Mouse (Mus musculus): ENCODE measurements around the gene Nsun3. TPM values are rescaled to one million over a fixed set of nuclear protein-coding genes. Genes with fewer than 3 reads are reported as not detected.

Gene Nsun3
- polyA plus RNA-seq, 1 experiment from 2014 or later = 10.0 TPM

GRCm38 (mm10) chr16:62810855-62811254 lies 24.2 kb upstream of the Nsun3 start:
- no peaks in the 10 kb centered on the region for H3K4me1 ChIP-seq (ENCODE audit: control insufficient read depth, insufficient read depth, low read length)
- H3K4me3 ChIP-seq (ENCODE audit: low read depth, low read length) = no peak overlapping the region
- no peak overlapping the region for H3K4me2 ChIP-seq (ENCODE audit: low read length)
- no peaks in the 10 kb centered on the region for H3K36me3 ChIP-seq (ENCODE audit: control insufficient read depth, insufficient read depth, low read length)
- no peak overlapping the region for H3K9ac ChIP-seq (ENCODE audit: low read depth, low read length)
- WGBS = 90% methylated on average over 4 of the region's 4 CpGs
- no peaks in the 10 kb centered on the region for H3K9me3 ChIP-seq (replicated peaks; ENCODE audit: control insufficient read depth, low read length, poor library complexity, severe bottlenecking)
- H3K27ac ChIP-seq (ENCODE audit: low read length) = no peak overlapping the region
- no peak for ATAC-seq
- no peaks in the 10 kb centered on the region for H3K27me3 ChIP-seq (ENCODE audit: control insufficient read depth, insufficient read depth, low read depth, low read length)

- H3K4me2 ChIP-seq (ENCODE audit: low read length) = no peak overlapping the region
- 64% methylated on average over 8 of the region's 8 CpGs for WGBS
- H3K27ac ChIP-seq (ENCODE audit: low read length) = no peak overlapping the region
- H3K9ac ChIP-seq (ENCODE audit: low read depth, low read length) = no peak overlapping the region
- H3K27me3 ChIP-seq (ENCODE audit: control insufficient read depth, insufficient read depth, low read depth, low read length) = no peaks in the 10 kb centered on the region
- 0 out of 2 replicates have a peak, but pooled peaks cover 2% of the 10 kb centered on the region for H3K36me3 ChIP-seq (ENCODE audit: control insufficient read depth, insufficient read depth, low read length)
- ATAC-seq = no peak
- no peaks in the 10 kb centered on the region for H3K9me3 ChIP-seq (replicated peaks; ENCODE audit: control insufficient read depth, low read length, poor library complexity, severe bottlenecking)
- H3K4me1 ChIP-seq (ENCODE audit: control insufficient read depth, insufficient read depth, low read length) = no peaks in the 10 kb centered on the region
- H3K4me3 ChIP-seq (ENCODE audit: low read depth, low read length) = no peak overlapping the region
Observed at GRCm38 (mm10) chr16:62807249-62807979, 20.8 kb upstream of the Nsun3 start.

- no peak for ATAC-seq
- H3K4me1 ChIP-seq (ENCODE audit: control insufficient read depth, insufficient read depth, low read length) = no peaks in the 10 kb centered on the region
- H3K36me3 ChIP-seq (ENCODE audit: control insufficient read depth, insufficient read depth, low read length) = peaks cover 9% of the 10 kb centered on the region; the same call in 1 of the 2 replicates
- H3K9me3 ChIP-seq (replicated peaks; ENCODE audit: control insufficient read depth, low read length, poor library complexity, severe bottlenecking) = no peaks in the 10 kb centered on the region
- 93% methylated on average over 3 of the region's 3 CpGs for WGBS
- H3K4me2 ChIP-seq (ENCODE audit: low read length) = no peak overlapping the region
- H3K4me3 ChIP-seq (ENCODE audit: low read depth, low read length) = no peak overlapping the region
- no peak overlapping the region for H3K27ac ChIP-seq (ENCODE audit: low read length)
- no peak overlapping the region for H3K9ac ChIP-seq (ENCODE audit: low read depth, low read length)
- H3K27me3 ChIP-seq (ENCODE audit: control insufficient read depth, insufficient read depth, low read depth, low read length) = no peaks in the 10 kb centered on the region
Observed at GRCm38 (mm10) chr16:62804621-62805020, 18.0 kb upstream of the Nsun3 start.

- H3K27ac ChIP-seq (ENCODE audit: low read length) = no peak overlapping the region
- no peak overlapping the region for H3K4me3 ChIP-seq (ENCODE audit: low read depth, low read length)
- whole genome bisulfite sequencing = 86% methylated on average over 3 of the region's 3 CpGs
- no peaks in the 10 kb centered on the region for H3K4me1 ChIP-seq (ENCODE audit: control insufficient read depth, insufficient read depth, low read length)
- no peaks in the 10 kb centered on the region for H3K27me3 ChIP-seq (ENCODE audit: control insufficient read depth, insufficient read depth, low read depth, low read length)
- no peak overlapping the region for H3K4me2 ChIP-seq (ENCODE audit: low read length)
- ATAC-seq = no peak
- H3K9ac ChIP-seq (ENCODE audit: low read depth, low read length) = no peak overlapping the region
- no peaks in the 10 kb centered on the region for H3K9me3 ChIP-seq (replicated peaks; ENCODE audit: control insufficient read depth, low read length, poor library complexity, severe bottlenecking)
- peaks cover 13% of the 10 kb centered on the region for H3K36me3 ChIP-seq (ENCODE audit: control insufficient read depth, insufficient read depth, low read length)
Observed at GRCm38 (mm10) chr16:62799839-62800238, 13.2 kb upstream of the Nsun3 start.

GRCm38 (mm10) chr16:62799426-62799825 lies 12.8 kb upstream of the Nsun3 start:
- no peak overlapping the region for H3K27ac ChIP-seq (ENCODE audit: low read length)
- H3K4me2 ChIP-seq (ENCODE audit: low read length) = no peak overlapping the region
- H3K4me3 ChIP-seq (ENCODE audit: low read depth, low read length) = no peak overlapping the region
- H3K4me1 ChIP-seq (ENCODE audit: control insufficient read depth, insufficient read depth, low read length) = no peaks in the 10 kb centered on the region
- no peak overlapping the region for H3K9ac ChIP-seq (ENCODE audit: low read depth, low read length)
- H3K9me3 ChIP-seq (replicated peaks; ENCODE audit: control insufficient read depth, low read length, poor library complexity, severe bottlenecking) = no peaks in the 10 kb centered on the region
- no peak for ATAC-seq
- H3K27me3 ChIP-seq (ENCODE audit: control insufficient read depth, insufficient read depth, low read depth, low read length) = no peaks in the 10 kb centered on the region
- H3K36me3 ChIP-seq (ENCODE audit: control insufficient read depth, insufficient read depth, low read length) = peaks cover 13% of the 10 kb centered on the region
- WGBS = 88% methylated on average over 4 of the region's 4 CpGs

- H3K36me3 ChIP-seq (ENCODE audit: control insufficient read depth, insufficient read depth, low read length) = peaks cover 13% of the 10 kb centered on the region
- no peak overlapping the region for H3K4me2 ChIP-seq (ENCODE audit: low read length)
- no peak overlapping the region for H3K4me3 ChIP-seq (ENCODE audit: low read depth, low read length)
- 93% methylated on average over 3 of the region's 3 CpGs for WGBS
- no peak overlapping the region for H3K27ac ChIP-seq (ENCODE audit: low read length)
- H3K27me3 ChIP-seq (ENCODE audit: control insufficient read depth, insufficient read depth, low read depth, low read length) = no peaks in the 10 kb centered on the region
- H3K9me3 ChIP-seq (replicated peaks; ENCODE audit: control insufficient read depth, low read length, poor library complexity, severe bottlenecking) = no peaks in the 10 kb centered on the region
- ATAC-seq = no peak
- no peak overlapping the region for H3K9ac ChIP-seq (ENCODE audit: low read depth, low read length)
- H3K4me1 ChIP-seq (ENCODE audit: control insufficient read depth, insufficient read depth, low read length) = no peaks in the 10 kb centered on the region
Observed at GRCm38 (mm10) chr16:62798808-62799207, 12.2 kb upstream of the Nsun3 start.

- H3K27ac ChIP-seq (ENCODE audit: low read length) = no peak overlapping the region
- WGBS = 86% methylated on average over 1 of the region's 1 CpGs
- H3K9me3 ChIP-seq (replicated peaks; ENCODE audit: control insufficient read depth, low read length, poor library complexity, severe bottlenecking) = no peaks in the 10 kb centered on the region
- no peak overlapping the region for H3K4me2 ChIP-seq (ENCODE audit: low read length)
- no peak for ATAC-seq
- H3K4me3 ChIP-seq (ENCODE audit: low read depth, low read length) = no peak overlapping the region
- no peaks in the 10 kb centered on the region for H3K27me3 ChIP-seq (ENCODE audit: control insufficient read depth, insufficient read depth, low read depth, low read length)
- peaks cover 9% of the 10 kb centered on the region; the same call in 1 of the 2 replicates for H3K36me3 ChIP-seq (ENCODE audit: control insufficient read depth, insufficient read depth, low read length)
- H3K9ac ChIP-seq (ENCODE audit: low read depth, low read length) = no peak overlapping the region
- H3K4me1 ChIP-seq (ENCODE audit: control insufficient read depth, insufficient read depth, low read length) = no peaks in the 10 kb centered on the region
Observed at GRCm38 (mm10) chr16:62796608-62797007, 10.0 kb upstream of the Nsun3 start.

GRCm38 (mm10) chr16:62782229-62782628 lies 4.4 kb downstream of the Nsun3 start:
- H3K4me3 ChIP-seq (ENCODE audit: low read depth, low read length) = no peak overlapping the region
- no peak overlapping the region for H3K4me2 ChIP-seq (ENCODE audit: low read length)
- H3K9me3 ChIP-seq (replicated peaks; ENCODE audit: control insufficient read depth, low read length, poor library complexity, severe bottlenecking) = no peaks in the 10 kb centered on the region
- H3K9ac ChIP-seq (ENCODE audit: low read depth, low read length) = no peak overlapping the region
- 67% methylated on average over 5 of the region's 5 CpGs for WGBS
- H3K36me3 ChIP-seq (ENCODE audit: control insufficient read depth, insufficient read depth, low read length) = no peaks in the 10 kb centered on the region
- H3K27ac ChIP-seq (ENCODE audit: low read length) = no peak overlapping the region
- peaks cover 22% of the 10 kb centered on the region for H3K4me1 ChIP-seq (ENCODE audit: control insufficient read depth, insufficient read depth, low read length)
- no peaks in the 10 kb centered on the region for H3K27me3 ChIP-seq (ENCODE audit: control insufficient read depth, insufficient read depth, low read depth, low read length)
- no peak for ATAC-seq

- no peaks in the 10 kb centered on the region for H3K9me3 ChIP-seq (replicated peaks; ENCODE audit: control insufficient read depth, low read length, poor library complexity, severe bottlenecking)
- no peak overlapping the region for H3K4me3 ChIP-seq (ENCODE audit: low read depth, low read length)
- H3K4me2 ChIP-seq (ENCODE audit: low read length) = no peak overlapping the region
- no peak overlapping the region for H3K27ac ChIP-seq (ENCODE audit: low read length)
- H3K9ac ChIP-seq (ENCODE audit: low read depth, low read length) = no peak overlapping the region
- H3K36me3 ChIP-seq (ENCODE audit: control insufficient read depth, insufficient read depth, low read length) = no peaks in the 10 kb centered on the region
- H3K27me3 ChIP-seq (ENCODE audit: control insufficient read depth, insufficient read depth, low read depth, low read length) = no peaks in the 10 kb centered on the region
- H3K4me1 ChIP-seq (ENCODE audit: control insufficient read depth, insufficient read depth, low read length) = no peaks in the 10 kb centered on the region
- WGBS = 85% methylated on average over 10 of the region's 10 CpGs
- ATAC-seq = no peak
Observed at GRCm38 (mm10) chr16:62778282-62778681, 8.3 kb downstream of the Nsun3 start.
